Mouse (Mus musculus): ENCODE measurements around the gene Lpo. TPM values are rescaled to one million over a fixed set of nuclear protein-coding genes. Genes with fewer than 3 reads are reported as not detected.

Lpo gene
- polyA plus RNA-seq, 1 experiment from 2014 or later = 0.54 TPM

MicroRNA genes within 50 kb of the gene (microRNA counts, 519-probe panel; counts per million panel counts)
- 3,655 counts per million, percentile 71 among the panel's probes with 10 or more counts for microRNA mmu-miR-142-3p
- microRNA mmu-miR-142-5p = 5,010 counts per million, percentile 87 among the panel's probes with 10 or more counts

Small RNAs within 50 kb of the gene (microRNA-seq; reads per million reads assigned to microRNA genes)
- not detected for gene Mir142
- not detected for gene Mir142b

Other genes starting within 250 kb of the Lpo start
- 61.8 and 66.6 TPM in 2 replicates for gene Mtmr4, start 236.1 kb downstream of the Lpo start, polyA plus RNA-seq (2015; fragmentation: Nextera tagmentation; extraction: Ambion mirVana)
- 0.37 and 0.40 TPM in 2 replicates for gene Hsf5, start 211.1 kb downstream of the Lpo start, polyA plus RNA-seq (2015; fragmentation: Nextera tagmentation; extraction: Ambion mirVana)
- 0.67 and 0.92 TPM in 2 replicates for gene Rnf43, start 165.6 kb downstream of the Lpo start, polyA plus RNA-seq (2015; fragmentation: Nextera tagmentation; extraction: Ambion mirVana)
- gene Supt4a, start 90.7 kb downstream of the Lpo start, polyA plus RNA-seq (2015; fragmentation: Nextera tagmentation; extraction: Ambion mirVana) = 165 and 177 TPM in 2 replicates
- gene Tspoap1, start 67.7 kb downstream of the Lpo start, polyA plus RNA-seq (2015; fragmentation: Nextera tagmentation; extraction: Ambion mirVana) = 41.1 and 48.7 TPM in 2 replicates
- 0.31 and 0.41 TPM in 2 replicates for gene Mpo, start 34.7 kb downstream of the Lpo start, polyA plus RNA-seq (2015; fragmentation: Nextera tagmentation; extraction: Ambion mirVana)
- 12.4 and 15.8 TPM in 2 replicates for gene Mks1, start 24.9 kb upstream of the Lpo start, polyA plus RNA-seq (2015; fragmentation: Nextera tagmentation; extraction: Ambion mirVana)
- 0.10 and 0.16 TPM in 2 replicates for gene Epx, start 47.2 kb upstream of the Lpo start, polyA plus RNA-seq (2015; fragmentation: Nextera tagmentation; extraction: Ambion mirVana)
- not detected in 2 replicates for gene Olfr462, start 64.0 kb upstream of the Lpo start, polyA plus RNA-seq (2015; fragmentation: Nextera tagmentation; extraction: Ambion mirVana)
- gene Olfr463, start 69.1 kb upstream of the Lpo start, polyA plus RNA-seq (2015; fragmentation: Nextera tagmentation; extraction: Ambion mirVana) = not detected in 2 replicates
- gene Olfr464, start 92.7 kb upstream of the Lpo start, polyA plus RNA-seq (2015; fragmentation: Nextera tagmentation; extraction: Ambion mirVana) = not detected in 2 replicates
- gene Dynll2, start 159.2 kb upstream of the Lpo start, polyA plus RNA-seq (2015; fragmentation: Nextera tagmentation; extraction: Ambion mirVana) = 43.3 and 52.5 TPM in 2 replicates
- 313 and 341 TPM in 2 replicates for gene Srsf1, start 219.1 kb upstream of the Lpo start, polyA plus RNA-seq (2015; fragmentation: Nextera tagmentation; extraction: Ambion mirVana)
- gene Vezf1, start 240.0 kb upstream of the Lpo start, polyA plus RNA-seq (2015; fragmentation: Nextera tagmentation; extraction: Ambion mirVana) = 67.2 and 70.1 TPM in 2 replicates